Mouse (Mus musculus) cerebellum, postnatal 25 days (tissue): Measurements from ENCODE around the gene Mcf2l.

Experiments
- DNase-seq, 2 experiments: peaks; one replicate each; pipeline ENCODE4 v3.0.0; 2021; ENCODE audit warnings: mixed read lengths in 2 of 2

The Mcf2l gene

DNA sequence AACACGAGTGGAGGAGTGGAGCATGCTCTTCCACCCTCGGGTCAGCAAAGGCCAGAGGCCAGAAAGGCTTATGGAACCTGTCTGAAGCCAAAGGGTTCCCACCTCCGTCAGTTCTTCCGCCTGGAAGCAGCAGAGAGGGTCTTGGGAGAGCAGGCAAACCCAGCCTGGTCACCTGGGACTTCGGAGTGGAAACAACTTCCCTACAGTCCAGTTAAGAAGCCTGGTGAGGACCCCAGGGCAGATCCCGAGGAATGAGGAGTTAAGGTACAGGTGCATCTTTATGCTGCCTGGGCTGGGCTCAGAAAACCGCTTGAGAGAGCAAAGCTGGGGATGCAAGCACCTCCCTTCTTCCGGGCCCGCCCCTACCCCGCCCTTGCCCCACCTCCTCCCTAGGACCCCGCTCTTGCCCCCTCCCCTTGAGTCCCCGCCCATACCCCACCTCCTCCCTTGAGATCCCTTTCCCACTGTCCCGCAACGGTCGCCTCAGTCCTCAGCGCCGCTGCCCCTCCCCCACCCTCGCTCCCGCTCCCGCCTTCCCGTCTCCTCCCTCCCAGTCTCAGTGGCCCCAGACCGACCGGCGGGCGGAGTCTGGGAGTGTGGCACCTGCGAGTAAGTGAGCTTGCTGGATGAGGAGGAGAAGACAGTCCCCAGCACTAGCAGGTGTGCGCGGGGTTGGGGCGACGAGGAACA, at the start of gene Mcf2l:
Mcf2l (plus strand) TSS at position 450 of the 690 bp plus-strand sequence.
- peak; percentile 83 to 90 for DNase-seq

DNA sequence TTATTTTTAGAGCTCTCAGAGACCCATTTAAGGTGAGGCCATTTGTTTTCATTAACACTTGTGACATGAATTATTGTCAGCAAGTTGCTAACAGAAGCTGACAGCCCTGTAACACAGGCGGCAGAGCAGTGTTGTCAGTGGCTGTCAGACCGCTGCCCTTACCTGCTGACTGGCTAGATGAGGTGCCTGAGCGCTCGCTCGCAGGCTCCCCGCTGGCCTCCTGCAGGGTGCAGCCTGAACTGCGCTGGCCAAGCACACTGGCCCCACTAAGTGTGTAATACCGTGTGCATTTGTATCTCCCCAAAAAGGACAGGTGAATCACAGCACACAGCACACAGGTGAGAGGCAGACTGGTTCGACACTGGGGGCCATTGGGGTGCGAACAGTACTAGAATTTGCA, 49.0 kb upstream of the Mcf2l start:
- no peak for DNase-seq

DNA sequence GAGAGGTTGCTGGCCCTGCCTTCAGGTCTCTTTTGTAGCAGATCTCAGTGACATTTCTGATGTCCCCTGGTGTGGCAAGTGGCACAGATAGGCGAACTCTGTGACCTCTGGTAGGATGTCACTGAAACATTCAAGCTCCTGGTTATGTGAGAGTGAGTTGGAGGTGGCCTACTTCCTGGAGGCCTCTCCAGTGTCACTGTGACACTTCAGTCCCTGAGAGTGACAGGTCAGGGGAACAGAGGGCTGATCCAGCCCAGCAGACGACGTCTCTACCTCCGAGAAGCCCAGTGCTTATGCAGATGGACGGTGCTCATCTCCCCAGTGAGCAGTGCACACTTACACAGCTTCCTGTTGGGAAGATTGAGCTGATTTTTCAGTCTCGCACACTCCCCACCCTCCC, 48.4 kb upstream of the Mcf2l start:
- no peak for DNase-seq

DNA sequence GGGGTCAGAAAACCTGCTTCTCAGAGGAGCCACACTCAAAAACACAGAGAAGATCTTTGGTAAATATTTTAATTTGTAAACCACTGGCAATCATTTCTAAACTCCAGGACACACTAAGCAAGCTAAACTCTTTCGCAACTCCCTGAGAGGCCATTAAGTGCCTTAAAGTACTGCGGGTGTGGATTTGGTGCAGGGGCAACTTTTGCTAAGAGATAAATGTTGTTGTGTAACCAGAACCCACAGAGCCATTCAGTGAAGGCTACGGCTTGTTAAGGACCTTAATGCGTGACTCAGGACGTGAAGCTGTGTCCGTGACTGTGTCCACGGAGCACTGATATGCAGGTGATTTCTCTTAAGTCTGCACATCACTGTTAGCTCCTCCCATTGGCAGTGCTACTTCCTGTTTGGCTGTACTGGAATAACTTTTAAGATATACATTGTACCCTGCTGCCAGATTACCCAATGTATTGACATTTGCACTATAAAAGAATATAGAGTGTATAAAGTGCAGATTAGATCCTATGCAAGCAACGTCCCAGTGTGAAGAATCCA, 47.8 kb upstream of the Mcf2l start:
- no peak for DNase-seq

DNA sequence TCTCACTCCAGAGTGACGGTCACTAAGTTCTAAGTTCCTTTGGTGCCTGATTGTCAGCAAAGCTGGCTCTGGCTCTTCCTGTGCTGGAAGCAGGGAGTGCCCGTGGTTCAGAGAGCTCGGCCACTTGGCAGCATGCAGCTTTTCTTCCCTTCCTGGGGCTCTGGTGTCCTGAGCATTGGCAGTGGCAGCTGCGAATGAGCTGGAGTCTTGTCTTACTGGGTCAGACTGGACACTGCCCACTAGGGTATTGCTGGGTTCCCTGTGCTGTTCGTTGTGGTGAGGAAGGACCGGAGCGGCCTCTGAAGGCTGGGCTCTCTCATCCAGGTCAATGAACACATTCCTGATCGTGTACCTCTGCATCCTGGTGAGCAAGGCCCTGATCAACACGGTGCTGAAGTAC, 46.5 kb upstream of the Mcf2l start:
- DNase-seq, result no peak

DNA sequence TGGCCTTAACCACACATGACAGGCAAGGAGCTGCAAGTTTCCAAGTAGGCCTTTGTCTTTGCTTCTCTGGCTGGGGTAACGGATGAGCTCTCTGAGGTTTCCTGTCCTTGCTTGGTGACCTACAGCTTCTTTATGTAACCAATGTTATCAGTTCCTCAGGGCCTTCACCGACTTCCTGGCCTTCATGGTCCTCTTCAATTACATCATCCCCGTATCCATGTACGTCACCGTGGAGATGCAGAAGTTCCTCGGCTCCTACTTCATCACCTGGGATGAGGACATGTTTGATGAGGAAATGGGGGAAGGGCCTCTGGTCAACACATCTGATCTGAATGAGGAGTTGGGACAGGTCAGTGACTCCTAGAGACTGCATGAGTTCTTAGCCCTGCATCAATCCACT, 45.3 kb upstream of the Mcf2l start:
- no peak for DNase-seq

DNA sequence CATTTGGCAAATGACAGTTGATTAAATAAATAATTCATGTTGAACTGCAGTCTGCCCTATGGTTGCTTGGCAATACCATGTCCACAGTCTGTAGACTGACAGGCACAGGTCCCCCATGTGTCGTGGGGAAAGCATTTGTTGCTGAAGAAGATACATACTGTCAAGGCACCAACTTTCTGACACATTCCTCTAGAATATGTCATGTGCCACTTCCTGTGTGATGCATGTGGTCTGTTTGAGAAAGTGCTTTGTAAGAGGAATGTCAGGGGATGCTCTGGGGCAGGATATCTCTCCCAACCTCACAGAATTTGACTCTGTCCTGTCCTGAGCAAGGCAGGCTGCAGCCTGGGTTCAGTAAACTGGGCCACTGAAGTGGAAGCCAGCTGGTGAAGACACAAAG, 44.2 kb upstream of the Mcf2l start:
- no peak for DNase-seq

DNA sequence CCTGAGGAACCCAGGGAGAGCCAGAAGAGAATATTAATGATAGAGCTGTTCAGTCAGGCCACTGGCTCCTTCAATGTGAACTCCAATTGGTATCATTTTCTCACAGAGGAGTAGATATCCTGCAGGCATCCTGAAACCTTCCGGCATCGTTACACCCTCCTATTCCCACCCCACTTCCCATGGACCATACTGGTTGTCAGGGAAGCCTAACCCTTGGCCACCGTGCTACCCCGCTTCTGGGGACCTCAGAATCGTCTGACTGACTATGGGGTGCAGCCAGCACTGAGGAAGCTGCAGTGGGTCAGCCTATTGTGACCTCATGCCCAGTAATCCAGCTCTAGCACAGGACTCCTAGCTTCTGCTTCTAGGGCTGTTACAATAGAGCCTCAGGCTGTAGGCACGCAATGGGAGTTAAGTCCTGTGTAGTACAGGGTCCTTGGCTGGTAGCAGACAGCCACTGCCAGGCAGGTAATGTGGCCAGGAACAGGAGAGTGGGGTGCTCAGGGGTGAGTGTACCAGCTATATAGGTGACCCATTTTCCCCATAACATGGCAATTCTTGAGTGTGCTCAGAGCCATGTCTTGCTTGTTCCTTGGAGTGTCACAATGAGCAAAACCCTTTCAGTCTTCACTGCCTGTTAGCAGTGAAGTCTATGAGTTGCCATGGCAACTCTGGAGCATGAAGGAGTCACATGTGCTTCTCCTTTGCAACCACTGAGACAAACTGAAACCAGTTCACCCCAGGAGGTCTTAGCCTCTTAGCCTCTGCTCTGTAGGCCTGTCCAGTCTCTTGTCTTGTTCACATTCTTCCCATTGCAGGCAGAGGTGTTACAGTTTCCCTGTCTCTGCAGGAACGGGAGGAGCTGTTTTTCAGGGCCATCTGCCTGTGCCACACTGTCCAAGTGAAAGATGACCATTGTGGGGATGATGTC, 41.7 kb upstream of the Mcf2l start:
- no peak for DNase-seq

DNA sequence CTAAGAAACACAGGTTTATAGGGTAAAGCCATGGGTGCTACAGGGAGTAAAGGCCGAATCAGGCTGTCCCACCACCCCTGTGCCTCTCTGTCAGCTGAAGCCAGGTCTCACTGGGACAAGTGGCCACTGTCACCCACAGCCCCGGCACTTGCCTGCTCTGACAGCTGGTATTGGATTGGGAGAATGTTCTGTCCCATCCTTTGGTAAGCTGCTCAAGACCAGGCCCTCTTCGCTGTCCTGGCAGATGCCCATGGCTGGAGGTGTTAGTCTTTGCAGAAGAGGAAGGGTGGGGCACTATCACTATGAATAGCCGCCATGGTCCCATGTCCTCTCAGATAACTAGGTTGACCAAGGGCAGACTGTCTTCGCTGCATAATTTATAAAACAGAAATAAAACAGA, 40.0 kb upstream of the Mcf2l start:
- DNase-seq, result no peak

DNA sequence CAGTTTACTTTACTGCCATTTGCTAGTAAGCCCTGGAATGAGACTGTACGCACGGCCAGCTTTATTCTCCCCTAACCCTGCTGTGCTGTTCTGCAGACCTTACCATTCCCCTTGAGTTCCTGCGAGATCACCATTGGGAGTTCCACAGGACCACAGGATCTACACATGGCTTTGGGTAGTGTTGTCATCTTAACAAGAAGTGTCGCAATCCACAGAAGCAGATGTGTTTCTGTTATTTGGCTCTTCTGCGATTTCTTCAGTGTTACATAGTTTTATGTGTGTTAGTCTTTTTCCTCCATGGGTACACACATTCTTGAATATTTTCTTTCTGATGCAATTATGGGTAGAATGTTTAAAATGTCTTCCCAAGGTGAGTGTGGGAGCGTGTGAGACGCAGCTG, 32.8 kb upstream of the Mcf2l start:
- no peak for DNase-seq

GRCm38 (mm10) chr8:12842342-12842995, 31.1 kb upstream of the Mcf2l start:
- DNase-seq, result no peak

- DNase-seq, result peak; percentile 50 to 64
Measured at GRCm38 (mm10) chr8:12844347-12844950, 29.2 kb upstream of the Mcf2l start.

GRCm38 (mm10) chr8:12846447-12846846, 27.2 kb upstream of the Mcf2l start:
- DNase-seq, result no peak

- no peak for DNase-seq
Measured at GRCm38 (mm10) chr8:12851241-12851640, 22.4 kb upstream of the Mcf2l start.

DNA sequence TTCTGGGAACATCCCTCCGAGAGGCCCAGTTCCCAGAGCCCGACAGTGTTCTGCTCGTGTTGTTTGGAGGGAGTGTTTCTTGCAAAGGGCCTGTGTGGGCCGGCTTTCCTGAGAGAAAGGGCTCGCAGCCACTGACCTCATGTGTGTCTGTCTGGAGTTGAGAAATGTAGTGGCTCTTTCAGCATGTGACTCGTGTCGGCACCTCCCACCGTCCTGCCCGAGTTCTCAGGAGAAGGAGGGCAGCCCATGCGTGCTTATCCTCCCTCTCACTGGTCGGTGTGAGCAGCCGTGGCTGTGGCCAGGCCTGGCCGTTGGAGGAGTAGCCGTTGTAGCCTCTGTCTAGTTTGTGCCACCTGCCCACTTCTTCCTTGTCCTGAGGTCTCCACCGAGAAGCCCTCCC, 17.6 kb upstream of the Mcf2l start:
- no peak for DNase-seq

DNA sequence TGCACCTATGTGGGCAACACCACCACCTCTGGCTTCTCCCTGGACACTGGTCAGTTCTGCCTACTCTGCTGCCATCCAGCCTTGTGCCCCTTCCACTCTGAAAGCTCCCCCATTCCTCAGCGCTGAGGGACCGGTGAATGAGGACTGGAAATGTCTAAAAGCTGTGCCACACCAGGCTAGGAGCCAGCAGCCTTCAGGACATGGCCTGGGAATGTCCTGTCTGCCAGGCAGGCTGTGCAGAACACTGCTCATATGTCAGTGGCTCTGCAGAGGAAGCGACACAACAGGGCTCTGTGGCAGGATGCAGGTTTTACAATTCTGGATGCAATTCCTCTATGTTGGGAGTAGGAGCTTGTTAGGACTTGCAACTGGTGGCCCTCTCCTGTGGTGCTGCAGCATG, 10.5 kb upstream of the Mcf2l start:
- peak; percentile 73 to 81 for DNase-seq

GRCm38 (mm10) chr8:12863608-12864007, 10.0 kb upstream of the Mcf2l start:
- DNase-seq, result peak; percentile 49 to 59

- DNase-seq, result no peak
Measured at GRCm38 (mm10) chr8:12865790-12866189, 7.8 kb upstream of the Mcf2l start.

DNA sequence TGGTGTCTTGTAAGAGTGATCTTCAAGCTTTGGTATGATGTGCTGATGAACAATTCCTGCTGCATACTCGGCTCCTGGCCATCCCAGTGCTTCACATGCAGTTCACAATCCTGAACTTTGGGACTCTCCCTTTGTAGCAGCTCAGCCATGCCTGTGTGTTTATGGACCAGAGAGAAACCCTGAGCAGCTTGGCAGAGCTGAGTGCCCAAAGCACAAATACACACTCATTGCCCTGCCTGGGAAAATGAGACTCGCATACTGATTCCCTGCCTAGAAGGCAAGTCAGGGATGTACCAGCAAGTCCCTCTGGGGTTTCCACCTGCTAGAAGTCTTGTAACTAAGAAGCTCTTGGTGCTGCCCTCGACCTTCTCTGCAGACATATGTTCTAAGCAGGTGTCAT, 3.9 kb upstream of the Mcf2l start:
- DNase-seq, result no peak

DNA sequence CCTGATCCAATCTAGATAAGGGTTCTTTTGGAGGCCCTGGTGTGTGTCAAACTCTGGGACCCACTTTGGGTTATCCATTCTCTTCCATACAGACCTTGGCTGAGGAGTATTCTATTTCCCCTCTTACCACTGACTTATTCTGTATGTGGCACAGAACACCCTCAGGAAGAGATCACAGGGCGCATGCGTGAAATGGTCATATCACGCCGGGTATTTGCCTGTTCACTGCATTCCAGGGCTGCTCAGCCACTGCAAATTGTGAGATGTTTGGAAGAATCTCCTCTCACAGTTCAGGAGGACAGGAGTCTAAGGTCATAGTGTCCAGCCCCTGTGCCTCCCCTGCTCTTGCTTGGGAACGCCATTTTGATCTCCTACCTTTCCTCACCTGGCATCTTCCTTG, 3.0 kb upstream of the Mcf2l start:
- DNase-seq, result no peak

- no peak for DNase-seq
Measured at GRCm38 (mm10) chr8:12871461-12871860, 2.1 kb upstream of the Mcf2l start.

DNA sequence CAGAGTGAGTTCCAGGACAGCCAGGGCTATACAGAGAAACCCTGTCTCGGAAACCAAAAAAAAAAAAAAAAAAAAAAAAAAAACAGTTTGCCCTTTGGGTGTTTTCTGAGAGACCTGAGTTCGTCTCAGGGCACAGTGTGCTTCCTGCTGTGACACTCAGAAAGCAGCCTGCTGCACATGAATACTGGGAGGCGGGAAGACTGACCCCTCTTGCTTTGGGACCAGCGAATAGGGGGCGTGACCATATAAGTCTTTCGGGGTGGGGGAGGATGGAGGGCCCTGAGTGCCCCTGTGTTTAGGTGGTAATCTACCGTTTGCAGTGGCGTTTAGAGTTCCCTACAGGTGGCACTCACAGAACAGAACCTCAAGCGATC, 636 bp upstream of the Mcf2l start:
- DNase-seq, result no peak

GRCm38 (mm10) chr8:12874194-12874791, 687 bp downstream of the Mcf2l start:
- DNase-seq, result peak; percentile 94 to 96
